Mouse (Mus musculus): ENCODE data around the gene Gpank1. TPM values are rescaled to one million over a fixed set of nuclear protein-coding genes. Genes with fewer than 3 reads are reported as not detected.

Gene Gpank1
- total RNA-seq, 2 experiments from 2014 or later: 10.2 to 13.2 TPM

Other genes with a start within 250 kb of the Gpank1 start
- gene Zbtb12, start 242.0 kb upstream of the Gpank1 start, total RNA-seq (2021): 1 to 10 TPM; 6.4 to 8.1 TPM
- not detected for gene Gm20547, start 239.4 kb upstream of the Gpank1 start, total RNA-seq (2021)
- gene C2, start 223.2 kb upstream of the Gpank1 start, total RNA-seq (2021): 1 to 10 TPM; 2.0 to 3.7 TPM
- gene Ehmt2, start 223.0 kb upstream of the Gpank1 start, total RNA-seq (2021): 100 to 1,000 TPM; 168 to 173 TPM
- gene Slc44a4, start 207.0 kb upstream of the Gpank1 start, total RNA-seq (2021): under 1 TPM; 0.18 to 0.38 TPM
- gene Neu1, start 190.2 kb upstream of the Gpank1 start, total RNA-seq (2021): 10 to 100 TPM; 31.9 to 32.9 TPM
- gene Hspa1b, start 162.2 kb upstream of the Gpank1 start, total RNA-seq (2021): 10 to 100 TPM; 12.5 TPM
- not detected for gene Gm20481, start 151.5 kb upstream of the Gpank1 start, total RNA-seq (2021)
- gene Hspa1a, start 149.3 kb upstream of the Gpank1 start, total RNA-seq (2021): 10 to 100 TPM; 12.4 to 13.1 TPM
- under 1 TPM; 0.38 to 0.44 TPM for gene Hspa1l, start 148.8 kb upstream of the Gpank1 start, total RNA-seq (2021)
- 10 to 100 TPM; 19.4 to 25.0 TPM for gene Lsm2, start 139.6 kb upstream of the Gpank1 start, total RNA-seq (2021)
- gene Vars, start 120.5 kb upstream of the Gpank1 start, total RNA-seq (2021): 10 to 100 TPM; 52.9 to 55.9 TPM
- gene Vwa7, start 104.9 kb upstream of the Gpank1 start, total RNA-seq (2021): under 1 TPM; 0.14 to 0.21 TPM
- gene Sapcd1, start 93.4 kb upstream of the Gpank1 start, total RNA-seq (2021): 1 to 10 TPM; 1.8 to 2.6 TPM
- gene Msh5, start 74.7 kb upstream of the Gpank1 start, total RNA-seq (2021): 1 to 10 TPM in 1 of 2 experiments, under 1 TPM in 1; 0.79 to 1.9 TPM
- 10 to 100 TPM; 11.7 to 14.8 TPM for gene Clic1, start 71.5 kb upstream of the Gpank1 start, total RNA-seq (2021)
- 10 to 100 TPM; 26.4 to 33.1 TPM for gene Ddah2, start 62.4 kb upstream of the Gpank1 start, total RNA-seq (2021)
- gene Ly6g6c, start 56.1 kb upstream of the Gpank1 start, total RNA-seq (2021): not detected
- not detected for gene Mpig6b, start 55.3 kb upstream of the Gpank1 start, total RNA-seq (2021)
- gene Ly6g6e, start 44.6 kb upstream of the Gpank1 start, total RNA-seq (2021): 1 to 10 TPM; 1.6 to 1.8 TPM
- gene Ly6g6d, start 43.4 kb upstream of the Gpank1 start, total RNA-seq (2021): 1 to 10 TPM; 1.2 to 2.6 TPM
- not detected for gene Ly6g6f, start 35.8 kb upstream of the Gpank1 start, total RNA-seq (2021)
- 10 to 100 TPM; 88.8 to 93.0 TPM for gene Abhd16a, start 32.2 kb upstream of the Gpank1 start, total RNA-seq (2021)
- gene Ly6g5c, start 13.2 kb upstream of the Gpank1 start, total RNA-seq (2021): not detected
- under 1 TPM; 0.67 to 0.74 TPM for gene Ly6g5b, start 6.0 kb upstream of the Gpank1 start, total RNA-seq (2021)
- gene Csnk2b, start 598 bp downstream of the Gpank1 start, total RNA-seq (2021): 100 to 1,000 TPM; 174 to 179 TPM
- gene D17H6S53E, start 4.9 kb downstream of the Gpank1 start, total RNA-seq (2021): 10 to 100 TPM; 20.8 to 26.1 TPM
- not detected for gene Apom, start 10.6 kb downstream of the Gpank1 start, total RNA-seq (2021)
- 100 to 1,000 TPM; 289 TPM for gene Bag6, start 13.7 kb downstream of the Gpank1 start, total RNA-seq (2021)
- gene Prrc2a, start 43.4 kb downstream of the Gpank1 start, total RNA-seq (2021): 100 to 1,000 TPM; 305 to 314 TPM
- 10 to 100 TPM in 1 of 2 experiments, 1 to 10 TPM in 1; 9.9 to 10.4 TPM for gene Aif1, start 54.6 kb downstream of the Gpank1 start, total RNA-seq (2021)
- 10 to 100 TPM in 1 of 2 experiments, 1 to 10 TPM in 1; 8.2 to 12.1 TPM for gene Lst1, start 67.0 kb downstream of the Gpank1 start, total RNA-seq (2021)
- gene Ltb, start 73.0 kb downstream of the Gpank1 start, total RNA-seq (2021): 1 to 10 TPM in 1 of 2 experiments, under 1 TPM in 1; 0.55 to 1.0 TPM
- gene Tnf, start 80.6 kb downstream of the Gpank1 start, total RNA-seq (2021): under 1 TPM in 1 of 2 experiments, not detected in 1; 0.31 TPM
- 1 to 10 TPM in 1 of 2 experiments, under 1 TPM in 1; 0.62 to 1.1 TPM for gene Lta, start 83.9 kb downstream of the Gpank1 start, total RNA-seq (2021)
- not detected for gene Gm16181, start 99.4 kb downstream of the Gpank1 start, total RNA-seq (2021)
- gene Atp6v1g2, start 112.2 kb downstream of the Gpank1 start, total RNA-seq (2021): 100 to 1,000 TPM; 485 to 488 TPM
- gene Nfkbil1, start 114.3 kb downstream of the Gpank1 start, total RNA-seq (2021): 10 to 100 TPM; 13.2 to 14.5 TPM
- 100 to 1,000 TPM; 234 to 244 TPM for gene Ddx39b, start 120.3 kb downstream of the Gpank1 start, total RNA-seq (2021)
- 10 to 100 TPM; 14.5 to 14.8 TPM for gene H2-D1, start 141.3 kb downstream of the Gpank1 start, total RNA-seq (2021)
- gene H2-Q1, start 198.9 kb downstream of the Gpank1 start, total RNA-seq (2021): under 1 TPM; 0.21 to 0.25 TPM
- gene H2-Q2, start 220.8 kb downstream of the Gpank1 start, total RNA-seq (2021): under 1 TPM; 0.52 to 0.74 TPM

All from layer of hippocampus, postnatal 14 days (tissue).